Mouse (Mus musculus): Measurements from ENCODE around the gene Srrt.

GRCm38 (mm10) chr5:137268131-137268910 is 39.2 kb downstream of the Srrt start:
- TF ChIP-seq POLR2A (IDR thresholded peaks at IDR 0.05; ENCODE audit: insufficient read depth, low read length), result no peak
- TF ChIP-seq CTCF (IDR thresholded peaks at IDR 0.05; ENCODE audit: low read depth, low read length), result no peak

Measured in ES-Bruce4 (cell line).